Mouse (Mus musculus): ENCODE measurements around the gene Tef. TPM values are rescaled to one million over a fixed set of nuclear protein-coding genes. Genes with fewer than 3 reads are reported as not detected.
A peak's percentile ranks its signal among the peaks of the same experiment; 100 is the strongest.

Gene Tef
- total RNA-seq (2021) = 100 to 1,000 TPM; 237 to 266 TPM

GRCm38 (mm10) chr15:81802001-81802890 is at the start of gene Tef:
Gene Tef (plus strand): TSS chr15:81802421.
- DNase-seq (ENCODE audit: extremely low spot score in 1 of 2, low spot score in 1 of 2) = peak; percentile 99 to 100

- DNase-seq (ENCODE audit: extremely low spot score in 1 of 2, low spot score in 1 of 2) = no peak
Observed at GRCm38 (mm10) chr15:81753669-81754068, 48.6 kb upstream of the Tef start.

DNA sequence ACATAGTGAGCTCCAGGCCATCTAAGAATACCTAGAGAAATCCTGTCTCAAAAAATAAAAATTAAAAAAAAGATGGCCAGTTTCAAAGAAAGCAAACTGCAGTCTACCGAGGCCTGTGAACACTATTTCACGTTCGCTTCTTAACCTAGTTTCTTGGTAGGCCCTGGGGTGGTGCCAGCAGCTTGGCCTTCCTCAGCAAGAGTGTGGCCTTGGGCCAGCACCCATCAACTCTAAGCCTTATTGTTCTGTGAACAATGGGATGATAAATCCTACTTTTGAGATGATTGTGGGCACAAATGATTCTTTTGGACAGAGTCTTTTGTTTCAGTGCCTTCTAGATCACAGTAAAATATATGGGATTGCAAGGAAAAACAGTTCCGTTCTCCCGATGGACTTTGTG is 43.5 kb upstream of the Tef start:
- no peak for DNase-seq (ENCODE audit: extremely low spot score in 1 of 2, low spot score in 1 of 2)

DNA sequence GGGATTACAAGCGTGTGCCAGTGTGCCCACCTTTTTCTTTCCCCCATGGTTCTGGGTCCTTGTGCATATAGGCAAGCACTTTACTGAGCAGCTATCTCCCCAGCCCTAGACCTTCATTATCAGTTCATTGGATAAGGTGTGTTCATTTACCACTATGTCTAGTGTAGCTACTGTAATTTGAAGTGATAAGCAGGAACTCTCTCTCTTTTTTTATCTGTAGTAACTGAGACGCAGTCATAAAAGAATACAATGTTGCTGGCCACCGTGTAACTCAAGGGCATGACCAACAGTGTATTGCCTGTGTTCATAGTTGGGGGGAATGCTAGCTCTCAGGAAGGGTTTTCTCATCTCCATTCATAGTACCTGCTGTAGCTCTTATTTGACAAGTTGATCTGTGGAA is 42.7 kb upstream of the Tef start:
- no peak for DNase-seq (ENCODE audit: extremely low spot score in 1 of 2, low spot score in 1 of 2)

DNA sequence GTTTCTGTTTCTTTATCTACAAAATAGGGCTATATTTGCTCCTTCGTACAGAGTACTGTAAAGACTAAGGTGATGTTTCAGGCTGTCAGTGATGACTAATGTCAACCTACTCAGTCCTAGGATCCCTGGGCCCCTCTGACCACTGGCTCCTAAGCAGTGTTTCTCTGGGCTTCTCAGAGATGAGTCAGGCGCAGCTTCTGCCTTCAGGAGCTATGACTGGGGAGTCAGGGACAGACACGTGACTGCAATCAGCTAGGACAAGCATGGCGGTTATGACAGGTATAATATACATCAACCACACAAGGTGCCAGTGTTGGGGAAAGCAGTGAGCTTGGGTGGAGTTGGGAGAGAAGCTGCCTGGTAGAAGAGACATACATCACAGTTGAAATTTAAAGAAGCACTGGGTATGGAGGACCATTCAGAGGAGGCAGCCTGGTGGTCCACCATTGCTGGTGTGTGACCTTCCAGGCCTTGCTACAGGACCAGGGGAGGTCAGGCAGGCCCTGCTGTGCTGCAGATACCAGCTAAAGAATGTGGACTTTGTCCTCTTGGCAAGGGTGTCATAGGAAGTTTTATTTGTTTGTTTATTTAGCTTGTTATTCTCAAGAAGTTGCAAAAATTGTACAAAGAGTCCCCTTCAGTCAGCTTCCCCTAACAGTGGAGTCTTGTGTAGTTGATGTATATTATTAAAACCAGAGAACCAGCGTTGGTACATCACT is 41.7 kb upstream of the Tef start:
- DNase-seq (ENCODE audit: extremely low spot score in 1 of 2, low spot score in 1 of 2) = no peak

GRCm38 (mm10) chr15:81761381-81761780 is 40.8 kb upstream of the Tef start:
- DNase-seq (ENCODE audit: extremely low spot score in 1 of 2, low spot score in 1 of 2) = no peak

DNA sequence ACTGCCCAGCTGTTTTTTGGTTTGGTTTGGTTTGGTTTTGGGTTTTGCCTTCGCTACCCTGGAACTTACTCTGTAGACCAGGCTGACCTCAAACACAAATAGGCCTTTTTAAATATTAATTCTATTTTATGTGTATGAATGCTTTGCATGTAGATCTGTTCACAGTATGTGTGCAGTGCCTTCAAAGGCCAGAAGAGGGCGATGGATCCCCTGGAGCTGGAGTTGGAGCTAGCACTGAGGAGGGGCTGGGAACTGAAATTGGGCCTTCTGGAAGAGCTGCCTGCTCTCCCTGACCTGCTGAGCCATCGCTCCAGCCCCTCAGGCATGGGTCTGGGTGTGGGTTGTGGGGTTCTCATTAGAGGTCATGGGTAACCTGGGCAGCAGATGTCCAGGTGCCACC is 40.3 kb upstream of the Tef start:
- DNase-seq (ENCODE audit: extremely low spot score in 1 of 2, low spot score in 1 of 2) = no peak

DNA sequence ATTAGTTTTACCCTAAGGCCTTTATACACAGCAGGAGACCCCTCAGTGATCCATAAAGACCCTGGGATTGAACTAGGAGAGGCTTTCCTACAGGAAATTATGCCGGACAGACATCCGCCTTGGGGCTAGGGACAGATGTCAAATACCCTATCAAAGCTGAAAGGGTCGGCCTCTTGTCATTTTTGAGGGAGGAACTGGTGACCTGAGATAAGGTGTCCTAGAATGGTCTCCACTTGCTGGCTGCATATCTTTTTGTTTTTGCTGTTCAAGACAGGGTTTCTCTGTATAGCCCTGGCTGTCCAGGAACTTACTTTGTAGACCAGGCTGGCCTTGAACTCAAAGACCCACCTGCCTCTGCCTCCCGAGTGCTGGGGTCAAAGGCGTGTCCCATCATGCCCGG is 37.6 kb upstream of the Tef start:
- no peak for DNase-seq (ENCODE audit: extremely low spot score in 1 of 2, low spot score in 1 of 2)

DNA sequence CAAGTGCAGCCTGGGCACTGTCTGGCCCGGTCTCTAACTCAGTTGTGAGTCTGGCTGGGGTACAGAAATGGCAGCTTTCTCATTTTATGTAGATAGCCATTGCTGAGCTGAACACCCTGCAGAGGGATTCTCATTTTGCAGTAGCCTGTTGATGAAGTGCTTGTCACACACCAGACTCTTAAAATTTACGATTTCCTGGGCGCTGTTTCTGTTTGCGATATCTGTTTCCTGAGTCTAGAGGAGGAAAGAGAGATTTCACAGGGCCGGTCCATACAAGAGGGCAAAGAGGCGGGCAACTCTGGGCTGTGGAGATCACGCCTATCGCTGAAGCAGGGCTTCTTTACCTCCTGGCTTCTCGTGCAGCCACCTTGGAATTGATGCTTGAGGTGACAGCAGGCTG is 36.6 kb upstream of the Tef start:
- no peak for DNase-seq (ENCODE audit: extremely low spot score in 1 of 2, low spot score in 1 of 2)

DNA sequence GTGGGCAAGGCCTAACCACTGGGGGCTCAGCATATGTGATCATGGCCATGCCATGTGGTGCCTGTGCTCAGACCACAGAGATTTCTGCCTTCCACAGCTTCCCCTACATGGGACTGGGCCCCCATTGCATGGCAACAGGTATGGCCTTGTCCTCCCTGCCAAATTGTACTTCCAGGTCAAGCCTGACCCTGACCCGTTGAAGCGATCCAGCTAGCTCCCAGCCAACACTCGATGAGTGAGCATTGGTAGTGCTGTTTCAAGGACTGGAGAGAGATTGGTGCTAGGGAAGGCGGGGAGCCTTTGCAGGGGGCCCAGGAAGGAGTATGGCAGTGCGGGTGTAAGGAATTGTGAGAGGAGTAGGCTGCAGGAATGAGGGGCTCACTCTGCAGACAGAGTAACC is 35.8 kb upstream of the Tef start:
- DNase-seq (ENCODE audit: extremely low spot score in 1 of 2, low spot score in 1 of 2) = no peak

DNA sequence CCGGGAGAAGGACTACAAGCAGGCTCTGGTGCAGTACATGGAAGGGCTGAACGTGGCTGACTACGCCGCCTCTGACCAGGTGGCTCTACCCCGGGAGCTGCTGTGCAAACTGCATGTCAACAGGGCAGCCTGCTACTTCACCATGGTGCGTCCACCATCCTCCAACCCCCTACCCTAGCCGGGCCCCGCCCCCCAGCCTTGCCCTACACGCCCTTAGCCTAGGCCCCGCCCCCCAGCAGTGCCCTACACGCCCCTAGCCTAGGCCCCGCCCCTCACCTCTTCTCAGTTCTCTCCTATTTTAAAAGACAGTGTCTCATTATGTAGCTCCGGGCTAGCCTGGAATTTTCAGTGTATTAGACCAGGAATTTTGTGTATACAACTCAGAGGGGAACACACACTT is 33.2 kb upstream of the Tef start:
- DNase-seq (ENCODE audit: extremely low spot score in 1 of 2, low spot score in 1 of 2) = no peak

GRCm38 (mm10) chr15:81772431-81773120 is 29.6 kb upstream of the Tef start:
- DNase-seq (ENCODE audit: extremely low spot score in 1 of 2, low spot score in 1 of 2) = no peak

DNA sequence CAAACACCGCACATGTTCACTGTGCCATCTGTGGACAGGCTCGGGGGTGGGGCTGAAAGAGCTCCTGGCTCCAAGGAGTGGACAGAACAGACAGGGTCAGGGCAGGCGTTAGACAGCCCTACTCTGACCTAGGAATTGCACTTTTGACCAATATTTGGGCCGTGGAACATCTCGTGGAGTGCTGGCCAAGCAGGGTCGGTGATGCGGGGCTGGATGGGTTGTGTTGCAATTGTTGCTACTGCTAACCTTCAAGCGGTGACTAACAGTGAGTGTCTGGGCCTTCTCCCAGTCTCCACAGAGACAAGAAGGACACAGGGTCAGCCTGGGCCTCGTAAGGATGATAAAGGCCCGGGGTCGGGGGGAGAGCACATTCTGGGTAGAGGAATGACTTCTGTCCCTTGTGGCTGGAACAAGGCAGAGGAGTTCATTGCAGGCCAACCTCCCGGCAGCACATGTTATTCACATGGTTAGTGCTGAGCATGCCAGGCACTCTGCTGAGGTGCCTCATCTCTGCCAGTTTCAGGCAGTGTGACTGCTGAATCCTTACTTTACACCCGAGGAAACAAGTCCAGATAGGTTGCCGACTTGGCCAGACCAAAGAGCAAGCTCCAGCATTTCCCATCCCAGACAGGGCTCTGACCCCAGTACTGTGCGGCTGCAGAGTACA is 27.6 kb upstream of the Tef start:
- DNase-seq (ENCODE audit: extremely low spot score in 1 of 2, low spot score in 1 of 2) = no peak

DNA sequence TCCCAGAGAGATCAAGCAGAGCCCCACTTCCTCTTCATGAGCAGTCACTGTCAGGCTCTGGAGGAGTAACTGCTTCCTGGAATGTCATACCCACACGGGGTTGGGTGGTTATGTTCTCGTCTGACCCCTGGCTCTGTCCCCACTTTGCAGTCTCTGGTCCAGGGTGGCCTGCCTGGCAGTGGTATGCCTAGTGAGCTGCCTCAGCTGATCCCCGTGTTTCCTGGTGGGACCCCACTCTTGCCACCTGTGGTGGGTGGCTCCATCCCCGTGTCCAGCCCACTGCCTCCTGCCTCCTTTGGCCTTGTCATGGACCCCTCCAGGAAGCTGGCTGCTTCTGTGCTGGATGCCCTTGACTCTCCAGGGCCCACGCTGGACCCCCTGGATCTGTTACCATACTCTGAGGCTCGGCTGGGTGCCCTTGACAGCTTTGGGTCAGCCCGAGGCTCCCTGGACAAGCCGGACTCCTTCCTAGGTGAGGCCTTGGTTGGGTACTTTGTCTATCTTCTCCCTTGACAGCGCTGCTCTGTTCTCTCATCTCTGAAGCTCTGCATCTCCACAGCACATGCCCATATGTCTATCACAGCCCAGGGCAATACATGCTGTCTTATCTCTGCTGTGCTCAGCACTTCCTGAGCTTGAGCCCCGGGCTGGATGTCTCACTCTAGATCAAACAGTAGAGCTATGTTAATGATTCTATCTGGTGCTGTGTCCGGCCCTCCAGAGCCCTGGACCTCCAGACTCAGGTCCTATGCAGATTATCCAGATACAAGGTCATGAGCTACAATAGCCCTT is 25.4 kb upstream of the Tef start:
- no peak for DNase-seq (ENCODE audit: extremely low spot score in 1 of 2, low spot score in 1 of 2)

GRCm38 (mm10) chr15:81781816-81782215 is 20.4 kb upstream of the Tef start:
- no peak for DNase-seq (ENCODE audit: extremely low spot score in 1 of 2, low spot score in 1 of 2)

GRCm38 (mm10) chr15:81784762-81785161 is 17.5 kb upstream of the Tef start:
- no peak for DNase-seq (ENCODE audit: extremely low spot score in 1 of 2, low spot score in 1 of 2)

DNA sequence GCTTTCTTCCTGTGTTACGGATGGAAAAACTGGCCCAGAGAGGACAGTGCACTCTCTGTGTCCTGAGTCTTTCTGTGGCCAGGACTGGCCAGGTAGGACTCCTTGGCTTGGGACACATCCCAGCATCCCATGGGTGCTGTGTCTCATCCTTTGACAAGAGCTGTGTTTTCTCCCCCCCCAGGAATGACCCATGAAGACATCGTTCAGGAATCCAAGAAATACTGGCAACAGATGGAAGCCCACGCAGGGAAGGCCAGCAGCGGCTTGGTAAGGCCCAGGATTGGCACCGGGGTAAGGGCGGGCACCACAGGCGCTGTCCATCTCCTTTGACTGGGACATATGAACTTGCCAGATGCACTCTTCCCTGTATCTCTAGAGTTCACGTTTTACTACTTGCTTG is 16.5 kb upstream of the Tef start:
- DNase-seq (ENCODE audit: extremely low spot score in 1 of 2, low spot score in 1 of 2) = no peak

DNA sequence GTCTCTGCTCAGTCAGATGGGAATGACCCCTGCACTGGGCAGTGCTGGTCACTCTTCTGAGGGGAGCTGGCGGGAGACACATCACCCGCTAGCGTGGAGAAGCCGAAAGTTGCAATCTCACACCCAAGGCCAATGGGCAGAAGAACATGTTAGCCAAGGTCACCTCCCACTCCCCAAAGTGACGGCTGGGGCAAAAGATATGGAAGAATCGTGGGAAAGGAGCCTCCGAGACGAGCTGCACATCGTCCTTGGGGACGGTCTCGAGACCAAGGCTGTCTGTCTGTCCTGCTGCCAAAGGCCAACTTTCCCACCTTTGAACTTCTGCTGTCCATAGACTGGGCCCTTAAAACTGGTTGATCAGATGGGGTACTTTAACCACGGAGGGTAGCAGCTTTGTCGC is 14.7 kb upstream of the Tef start:
- DNase-seq (ENCODE audit: extremely low spot score in 1 of 2, low spot score in 1 of 2) = no peak

- DNase-seq (ENCODE audit: extremely low spot score in 1 of 2, low spot score in 1 of 2) = no peak
Observed at GRCm38 (mm10) chr15:81792444-81792843, 9.8 kb upstream of the Tef start.

DNA sequence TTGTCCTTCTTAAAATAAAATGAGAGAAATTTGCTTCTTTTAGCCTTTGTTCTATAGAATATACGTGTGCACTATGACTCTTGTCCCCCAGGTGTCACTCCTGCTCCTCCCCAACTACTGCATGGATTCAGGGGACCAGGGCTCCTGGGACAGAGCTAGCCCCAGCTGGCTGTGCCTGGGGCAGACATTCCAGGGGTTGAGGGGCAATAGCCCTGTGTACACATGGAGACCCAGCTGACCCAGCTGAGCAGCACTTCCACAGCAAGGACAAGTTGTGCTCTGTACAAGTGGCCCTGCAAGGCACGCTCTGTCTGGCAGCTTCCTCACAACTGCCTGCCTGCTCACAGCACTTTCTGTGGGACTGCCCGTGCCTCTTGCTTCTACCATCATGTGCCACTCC is 6.0 kb upstream of the Tef start:
- no peak for DNase-seq (ENCODE audit: extremely low spot score in 1 of 2, low spot score in 1 of 2)

Data from layer of hippocampus, postnatal 25 days (tissue).